Mouse (Mus musculus): ENCODE measurements around the gene Foxj2.

DNA sequence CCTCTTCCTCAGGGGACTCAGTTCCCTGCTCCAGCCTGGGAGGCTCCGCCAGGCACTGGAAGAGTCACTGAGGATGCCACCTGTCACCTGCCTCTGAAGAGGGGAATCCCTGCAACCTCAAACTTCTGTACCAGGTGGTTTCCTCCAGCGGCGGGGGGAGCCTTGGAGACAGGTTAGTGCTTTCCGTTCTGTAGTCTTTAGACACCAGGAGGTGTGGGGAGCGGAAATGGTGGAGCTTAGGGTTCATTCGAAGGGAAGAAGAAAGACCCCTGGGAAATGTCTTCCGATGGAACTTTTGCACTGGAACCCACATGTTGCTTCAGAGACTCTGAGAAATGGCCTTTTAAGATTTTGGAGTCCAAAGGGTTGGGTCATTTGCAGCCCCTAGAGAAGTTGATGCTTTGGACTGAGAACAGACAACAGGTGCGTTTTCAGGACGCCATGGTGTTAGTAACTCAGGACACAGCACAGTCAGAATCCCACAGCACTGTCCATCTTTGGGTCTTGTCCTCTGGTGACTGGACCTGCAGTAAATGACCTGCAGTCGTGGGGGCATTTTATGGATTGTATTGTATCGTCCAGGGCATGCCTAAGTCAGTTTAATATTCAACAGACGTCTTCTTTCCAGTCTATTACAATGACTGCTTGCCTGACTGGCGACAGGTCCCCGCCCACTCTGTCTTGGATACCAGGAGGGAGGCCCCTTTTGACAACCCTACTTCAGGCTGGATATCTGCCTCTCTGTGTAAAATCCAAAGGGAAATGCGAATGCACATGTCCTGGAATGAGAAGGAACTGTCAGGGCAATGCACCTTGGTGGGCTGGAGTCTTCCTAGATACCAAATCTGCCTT lies 1.3 kb downstream of the Foxj2 start:
- TF ChIP-seq CTCF (IDR thresholded peaks at IDR 0.05; ENCODE audit: low read depth, low read length) = no peak
- TF ChIP-seq POLR2A (IDR thresholded peaks at IDR 0.05; ENCODE audit: borderline replicate concordance, low read depth, low read length) = no peak
